Mouse (Mus musculus) neural tube, embryonic 12.5 days (tissue): ENCODE results near the gene Dao. TPM values are rescaled to one million over a fixed set of nuclear protein-coding genes. Genes with fewer than 3 reads are reported as not detected.

Source experiments
- ATAC-seq: fragments of 200-750 bp; cut with Nextera tagmentation; 2 replicates; pipeline ENCODE4 v1.8.0; 2017; ENCODE audit warnings: low read depth, mild to moderate bottlenecking, moderate TSS enrichment, moderate library complexity; ENCODE audit not compliant: low FRiP score
- H3K27ac ChIP-seq: fragments of 300-500 bp; sonication (generic); 2 replicates; pipeline ENCODE4 v1.5.1; 2016
- H3K27me3 ChIP-seq: fragments of 300-500 bp; sonication (generic); replicated peaks from 2 replicates; pipeline ENCODE4 v1.6.1; 2016; ENCODE audit warnings: mild to moderate bottlenecking
- H3K36me3 ChIP-seq: fragments of 300-500 bp; sonication (generic); 2 replicates; pipeline ENCODE4 v1.6.1; 2016; ENCODE audit warnings: mild to moderate bottlenecking
- H3K4me1 ChIP-seq: fragments of 300-500 bp; sonication (generic); 2 replicates; pipeline ENCODE4 v1.6.1; 2016
- H3K4me2 ChIP-seq: fragments of 300-500 bp; sonication (generic); replicated peaks from 2 replicates; pipeline ENCODE4 v1.6.1; 2016; ENCODE audit warnings: mild to moderate bottlenecking
- H3K4me3 ChIP-seq: fragments of 300-500 bp; sonication (generic); 2 replicates; pipeline ENCODE4 v1.5.1; 2016
- H3K9ac ChIP-seq: fragments of 300-500 bp; sonication (generic); 2 replicates; pipeline ENCODE4 v1.6.1; 2016; ENCODE audit warnings: mild to moderate bottlenecking
- H3K9me3 ChIP-seq: fragments of 300-500 bp; sonication (generic); 2 replicates; pipeline ENCODE4 v1.6.1; 2016; ENCODE audit warnings: mild to moderate bottlenecking
- WGBS: fragments of 180-500 bp; shearing (Covaris S2); methylation state at CpG from one replicate; pipeline ENCODE4 v1.1.7; 2016; 5-methylcytosine and 5-hydroxymethylcytosine counted together
- polyA plus RNA-seq: library from polyadenylated mRNA; unstranded; fragments of >200 nt; fragmentation: Nextera tagmentation; extraction: Ambion mirVana; gene quantifications from 2 replicates; pipeline ENCODE4 v1.2.1, GENCODE M21; 2016

The Dao gene
- polyA plus RNA-seq, 1 experiment from 2014 or later, result not detected

- H3K4me1 ChIP-seq, result 0 out of 2 replicates have a peak, but pooled peaks cover 3% of the 10 kb centered on the region
- no peak overlapping the region for H3K4me2 ChIP-seq
- WGBS, result 83% methylated on average over 7 of the region's 7 CpGs
- no peak overlapping the region for H3K4me3 ChIP-seq
- H3K9me3 ChIP-seq, result 0 out of 2 replicates have a peak, but pooled peaks cover 3% of the 10 kb centered on the region
- no peak overlapping the region for H3K27ac ChIP-seq
- ATAC-seq, result no peak
- peaks cover 18% of the 10 kb centered on the region for H3K36me3 ChIP-seq
- H3K9ac ChIP-seq, result no peak overlapping the region
- no peaks in the 10 kb centered on the region for H3K27me3 ChIP-seq
Observed at GRCm38 (mm10) chr5:114034393-114034792, 30.9 kb downstream of the Dao start.

DNA sequence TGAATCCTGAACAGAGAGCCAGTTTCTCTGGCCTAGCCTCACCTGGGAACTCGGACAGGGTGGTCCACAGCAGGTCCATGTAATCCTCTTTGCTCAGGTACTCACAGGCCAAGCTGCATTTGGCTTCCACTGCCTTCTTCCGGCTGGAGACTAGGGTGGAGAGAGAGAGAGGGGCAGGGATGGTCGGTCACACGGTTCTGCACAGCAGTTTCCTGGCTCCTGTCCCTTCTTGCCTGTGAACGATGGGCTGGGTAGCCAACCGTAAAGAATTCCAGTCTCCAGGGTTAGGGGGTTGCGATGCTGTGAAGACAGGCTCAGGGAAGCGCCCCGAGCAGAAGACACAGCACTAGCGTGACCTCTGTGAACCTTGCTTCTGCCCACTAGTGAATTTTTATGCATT is 31.6 kb downstream of the Dao start:
- Histone ChIP-seq H3K27me3 (no peaks in the 10 kb centered on the region), H3K4me1 (0 out of 2 replicates have a peak, but pooled peaks cover 1% of the 10 kb centered on the region), H3K36me3 (peaks cover 18% of the 10 kb centered on the region), H3K27ac (no peak overlapping the region), H3K4me2 (no peak overlapping the region), H3K9me3 (0 out of 2 replicates have a peak, but pooled peaks cover 3% of the 10 kb centered on the region), H3K9ac (no peak overlapping the region), H3K4me3 (no peak overlapping the region)
- no peak for ATAC-seq
- WGBS, result 51% methylated on average over 10 of the region's 10 CpGs

- H3K4me3 ChIP-seq, result no peak overlapping the region
- H3K9me3 ChIP-seq, result no peaks in the 10 kb centered on the region
- H3K27ac ChIP-seq, result no peak overlapping the region
- H3K27me3 ChIP-seq, result no peaks in the 10 kb centered on the region
- no peak overlapping the region for H3K9ac ChIP-seq
- ATAC-seq, result no peak
- H3K4me1 ChIP-seq, result no peaks in the 10 kb centered on the region; the same call in 1 of the 2 replicates
- WGBS, result 23% methylated on average over 7 of the region's 8 CpGs
- H3K36me3 ChIP-seq, result peaks cover 26% of the 10 kb centered on the region
- H3K4me2 ChIP-seq, result no peak overlapping the region
Observed at GRCm38 (mm10) chr5:114040508-114040907, 37.0 kb downstream of the Dao start.

DNA sequence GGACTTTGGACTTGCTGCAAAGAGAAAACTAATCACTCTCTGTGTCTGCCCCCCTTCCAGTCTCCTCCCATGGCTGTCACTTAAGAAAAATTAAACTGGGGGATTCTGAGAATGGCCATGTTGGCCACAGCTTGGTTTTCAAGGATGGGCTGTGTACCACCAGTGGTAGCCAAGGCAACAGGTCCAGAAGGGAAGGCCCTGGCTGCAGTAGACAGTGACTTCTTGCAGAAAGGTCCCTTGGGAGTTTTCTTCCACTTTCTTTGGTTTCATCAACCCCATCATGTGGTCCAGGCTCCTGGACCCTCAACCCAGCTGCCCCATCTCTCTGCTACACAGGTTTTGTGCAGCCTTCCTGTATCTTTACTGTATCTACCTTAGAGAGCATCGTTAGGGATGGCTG is 37.4 kb downstream of the Dao start:
- H3K4me2 ChIP-seq, result no peak overlapping the region
- no peak for ATAC-seq
- H3K36me3 ChIP-seq, result peaks cover 26% of the 10 kb centered on the region
- WGBS, result 66% methylated on average over 1 of the region's 1 CpGs
- H3K27me3 ChIP-seq, result no peaks in the 10 kb centered on the region
- no peaks in the 10 kb centered on the region; the same call in 1 of the 2 replicates for H3K4me1 ChIP-seq
- H3K4me3 ChIP-seq, result no peak overlapping the region
- H3K9ac ChIP-seq, result no peak overlapping the region
- H3K9me3 ChIP-seq, result no peaks in the 10 kb centered on the region
- no peak overlapping the region for H3K27ac ChIP-seq

DNA sequence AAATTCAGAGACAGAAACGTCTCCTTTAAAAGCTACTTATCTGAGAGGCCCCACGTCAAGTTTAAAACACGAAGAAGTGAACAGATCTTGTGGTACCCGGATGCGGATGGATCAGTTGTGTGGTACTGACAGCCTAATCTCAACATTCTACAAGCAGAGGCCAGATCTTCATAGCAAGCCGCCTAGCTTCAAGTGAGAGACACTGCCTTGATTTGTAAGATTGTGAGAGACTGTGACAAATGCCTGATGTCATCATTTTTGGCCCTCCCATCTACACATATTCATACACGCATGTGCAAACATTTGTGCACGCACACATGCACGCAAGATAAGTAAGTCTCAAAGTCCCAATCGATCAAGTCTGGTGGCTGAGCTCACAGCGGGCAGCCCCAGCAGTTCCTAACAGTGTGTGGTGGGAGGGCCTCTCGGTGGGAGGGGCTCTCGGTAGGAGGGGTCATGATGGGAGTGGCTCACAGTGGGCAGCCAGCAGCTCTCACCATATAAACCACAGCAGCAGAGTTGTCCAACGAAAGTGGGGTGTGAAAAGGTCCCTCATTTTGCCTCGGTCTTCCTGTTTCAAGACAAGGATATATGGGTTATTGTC is 37.9 kb downstream of the Dao start:
- no peak for ATAC-seq

GRCm38 (mm10) chr5:114043800-114044199 is 40.3 kb downstream of the Dao start:
- WGBS, result 86% methylated on average over 4 of the region's 4 CpGs
- no peaks in the 10 kb centered on the region for H3K27me3 ChIP-seq

More for the DNA sequence above, 37.9 kb downstream of the Dao start:
- peaks cover 26% of the 10 kb centered on the region for H3K36me3 ChIP-seq
- H3K9ac ChIP-seq, result no peak overlapping the region
- H3K4me1 ChIP-seq, result no peaks in the 10 kb centered on the region; the same call in 1 of the 2 replicates
- H3K4me3 ChIP-seq, result no peak overlapping the region
- H3K9me3 ChIP-seq, result no peaks in the 10 kb centered on the region
- H3K4me2 ChIP-seq, result no peak overlapping the region
- H3K27ac ChIP-seq, result no peak overlapping the region
- H3K27me3 ChIP-seq, result no peaks in the 10 kb centered on the region
- 18% methylated on average over 15 of the region's 15 CpGs for WGBS

GRCm38 (mm10) chr5:114045134-114045533 is 41.6 kb downstream of the Dao start:
- H3K27me3 ChIP-seq, result no peaks in the 10 kb centered on the region
- H3K4me1 ChIP-seq, result no peaks in the 10 kb centered on the region; the same call in 1 of the 2 replicates
- WGBS, result 67% methylated on average over 1 of the region's 1 CpGs
- no peak overlapping the region for H3K4me3 ChIP-seq
- no peak overlapping the region for H3K9ac ChIP-seq
- no peak overlapping the region for H3K27ac ChIP-seq
- ATAC-seq, result no peak
- H3K4me2 ChIP-seq, result no peak overlapping the region
- H3K9me3 ChIP-seq, result no peaks in the 10 kb centered on the region
- peaks cover 21% of the 10 kb centered on the region for H3K36me3 ChIP-seq

More at GRCm38 (mm10) chr5:114043800-114044199, 40.3 kb downstream of the Dao start:
- Histone ChIP-seq H3K4me2 (no peak overlapping the region), H3K36me3 (peaks cover 21% of the 10 kb centered on the region), H3K27ac (no peak overlapping the region), H3K4me3 (no peak overlapping the region), H3K9me3 (no peaks in the 10 kb centered on the region), H3K9ac (no peak overlapping the region), H3K4me1 (no peaks in the 10 kb centered on the region; the same call in 1 of the 2 replicates)
- no peak for ATAC-seq

GRCm38 (mm10) chr5:114046151-114046550 is 42.6 kb downstream of the Dao start:
- no peak for ATAC-seq
- Histone ChIP-seq H3K4me3 (no peak overlapping the region), H3K4me1 (no peaks in the 10 kb centered on the region; the same call in 1 of the 2 replicates), H3K4me2 (no peak overlapping the region), H3K27me3 (no peaks in the 10 kb centered on the region), H3K9ac (no peak overlapping the region), H3K27ac (no peak overlapping the region), H3K36me3 (peaks cover 18% of the 10 kb centered on the region), H3K9me3 (no peaks in the 10 kb centered on the region)
- 84% methylated on average over 3 of the region's 3 CpGs for WGBS

DNA sequence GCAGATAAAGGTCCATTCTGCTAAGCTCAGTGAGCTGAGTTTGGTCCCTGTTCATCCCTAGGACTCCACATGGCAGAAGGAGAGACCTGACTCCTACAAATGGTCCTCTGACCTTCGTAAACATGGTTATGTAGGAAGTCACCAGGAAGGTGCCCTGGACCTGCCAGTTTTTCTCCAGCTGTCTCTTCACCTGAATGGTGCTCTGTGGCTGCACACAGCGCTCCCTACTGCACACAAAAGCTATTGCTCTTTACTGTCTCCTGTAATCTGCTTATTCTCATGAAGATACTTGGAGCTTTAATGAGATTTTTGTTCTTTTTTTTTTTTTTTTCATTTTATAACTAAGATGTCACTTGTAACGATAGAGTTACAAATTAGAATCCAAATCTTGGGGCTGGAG is 43.1 kb downstream of the Dao start:
- H3K27me3 ChIP-seq, result no peaks in the 10 kb centered on the region
- peaks cover 18% of the 10 kb centered on the region for H3K36me3 ChIP-seq
- H3K9ac ChIP-seq, result no peak overlapping the region
- no peaks in the 10 kb centered on the region; the same call in 1 of the 2 replicates for H3K4me1 ChIP-seq
- no peak overlapping the region for H3K4me3 ChIP-seq
- no peak overlapping the region for H3K27ac ChIP-seq
- no peaks in the 10 kb centered on the region for H3K9me3 ChIP-seq
- no peak overlapping the region for H3K4me2 ChIP-seq
- 54% methylated on average over 3 of the region's 3 CpGs for WGBS
- ATAC-seq, result no peak

DNA sequence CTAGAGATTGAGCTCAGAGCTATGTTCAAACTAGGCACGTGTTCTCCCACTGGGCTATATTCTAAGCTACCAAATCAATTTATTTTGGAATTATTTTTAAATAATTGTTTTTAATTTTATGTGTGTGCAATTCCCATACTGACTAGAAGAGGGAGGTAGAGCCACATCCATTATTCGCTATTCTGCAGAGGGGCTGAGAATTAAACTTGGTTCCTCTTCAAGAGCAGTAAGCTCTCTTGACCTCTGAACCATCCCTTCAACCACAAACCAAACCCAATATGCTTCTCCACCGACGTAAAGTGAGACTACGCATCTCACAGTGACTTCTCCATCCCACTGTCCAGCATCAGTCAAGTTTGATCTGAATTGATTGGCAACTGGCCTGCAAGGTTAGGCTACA is 43.7 kb downstream of the Dao start:
- Histone ChIP-seq H3K36me3 (peaks cover 13% of the 10 kb centered on the region), H3K27ac (no peak overlapping the region), H3K27me3 (no peaks in the 10 kb centered on the region), H3K9ac (no peak overlapping the region), H3K4me3 (no peak overlapping the region), H3K4me1 (no peaks in the 10 kb centered on the region; the same call in 1 of the 2 replicates), H3K9me3 (no peaks in the 10 kb centered on the region), H3K4me2 (no peak overlapping the region)
- WGBS, result 84% methylated on average over 5 of the region's 5 CpGs
- no peak for ATAC-seq

DNA sequence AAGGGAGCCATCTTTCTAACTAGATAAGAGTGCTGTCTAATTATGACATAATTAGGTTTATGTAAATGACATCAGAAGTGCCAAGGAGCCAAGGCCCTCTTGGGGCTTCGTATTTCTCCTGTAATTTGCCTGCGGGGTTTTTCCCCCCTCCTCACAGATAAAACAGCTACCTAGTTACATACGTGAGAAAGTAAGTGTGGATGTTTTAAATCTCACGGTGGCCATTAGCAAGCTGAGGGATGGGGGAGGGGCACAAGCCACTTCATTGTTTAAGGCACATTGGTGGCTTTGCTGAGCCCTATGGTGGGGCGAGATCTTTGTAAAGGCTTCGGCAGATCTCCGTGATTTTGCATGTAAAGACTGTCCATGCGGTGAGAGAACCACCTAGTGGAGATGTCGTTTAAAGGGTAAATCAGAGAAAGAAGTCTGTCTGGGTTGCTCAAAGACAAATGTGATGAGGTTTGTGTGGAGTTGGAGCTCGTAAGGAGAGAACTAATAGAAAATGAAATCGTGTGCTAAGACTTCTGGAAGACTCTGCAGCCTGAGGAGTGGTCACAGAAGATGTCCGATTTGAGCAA is 45.3 kb downstream of the Dao start:
- no peak overlapping the region for H3K4me3 ChIP-seq
- peaks cover 3% of the 10 kb centered on the region; the same call in 1 of the 2 replicates for H3K36me3 ChIP-seq
- no peak overlapping the region for H3K9ac ChIP-seq
- H3K4me2 ChIP-seq, result no peak overlapping the region
- no peaks in the 10 kb centered on the region for H3K9me3 ChIP-seq
- H3K27me3 ChIP-seq, result no peaks in the 10 kb centered on the region
- ATAC-seq, result no peak
- no peak overlapping the region for H3K27ac ChIP-seq
- no peaks in the 10 kb centered on the region; the same call in 1 of the 2 replicates for H3K4me1 ChIP-seq
- 58% methylated on average over 12 of the region's 12 CpGs for WGBS

GRCm38 (mm10) chr5:114052246-114052761 is 48.8 kb downstream of the Dao start:
- 32% methylated on average over 9 of the region's 9 CpGs for WGBS
- H3K4me3 ChIP-seq, result no peak overlapping the region
- H3K27ac ChIP-seq, result no peak overlapping the region
- H3K36me3 ChIP-seq, result no peaks in the 10 kb centered on the region; the same call in 1 of the 2 replicates
- no peaks in the 10 kb centered on the region; the same call in 1 of the 2 replicates for H3K4me1 ChIP-seq
- H3K9ac ChIP-seq, result no peak overlapping the region
- H3K9me3 ChIP-seq, result no peaks in the 10 kb centered on the region
- peak overlapping the region; percentile 24 for H3K4me2 ChIP-seq
- ATAC-seq, result no peak
- H3K27me3 ChIP-seq, result no peaks in the 10 kb centered on the region
